Mouse (Mus musculus) T-cell, adult 2 months (primary cell): ENCODE measurements around the gene Gprin1.
"Not testable (repeated sequence)": the region's sequence is repeated elsewhere in the genome, so short reads cannot be mapped to it uniquely, and the experiment has no call there.

ENCODE experiments used
- DNase-seq: peaks from one replicate; pipeline ENCODE4 v3.0.0; 2022; ENCODE audit warnings: low spot score

Gprin1 gene

DNA sequence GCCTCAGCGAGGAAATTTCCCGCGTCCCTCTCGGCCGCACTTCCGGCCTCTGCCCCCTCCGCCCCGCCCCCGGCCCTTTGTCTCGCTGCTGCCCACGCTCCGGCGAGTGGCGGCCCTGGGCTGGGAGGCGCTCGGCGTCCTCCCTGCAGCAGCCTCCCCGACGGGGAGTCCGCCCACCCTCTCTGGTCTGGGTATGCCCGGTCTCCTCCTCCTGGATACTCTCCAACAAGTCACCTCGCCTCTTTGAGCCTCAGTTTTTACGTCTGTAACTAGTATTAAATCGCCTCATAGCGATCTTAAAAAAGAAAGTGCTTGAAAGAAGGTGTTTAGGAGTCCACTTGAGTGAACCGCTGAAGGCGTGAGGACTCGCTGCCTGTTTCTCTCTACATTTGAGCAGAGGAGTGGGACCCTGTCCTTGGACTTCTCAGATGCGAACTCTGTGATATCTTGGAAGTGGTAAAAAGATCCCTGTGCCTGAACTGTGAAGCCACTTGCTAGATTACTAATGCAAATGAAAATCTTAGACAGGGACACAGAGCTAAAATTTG is at the start of gene Gprin1:
Gene Gprin1, minus strand, starts transcription at position 11 of the 548 bp plus-strand sequence.
- no peak for DNase-seq

DNA sequence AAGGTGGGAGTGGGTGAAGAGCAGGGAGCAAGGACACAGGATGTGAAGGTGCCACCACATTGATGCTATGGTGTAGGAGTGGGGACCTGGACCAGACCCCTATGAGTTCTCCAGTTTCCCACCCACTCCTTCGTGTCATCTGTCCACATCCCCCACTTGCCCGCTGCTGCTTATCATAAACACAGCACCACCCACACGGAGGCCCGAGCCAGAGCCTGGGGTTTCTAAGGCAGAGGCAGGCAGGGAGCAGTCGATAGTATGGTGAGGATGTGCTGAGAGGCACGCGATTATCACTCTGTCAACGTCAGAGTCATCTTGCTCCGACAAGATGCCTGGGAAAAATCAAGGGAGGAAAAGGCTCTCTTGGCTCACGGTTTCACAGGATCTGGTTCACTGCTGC is 49.1 kb upstream of the Gprin1 start:
- DNase-seq, result no peak

DNA sequence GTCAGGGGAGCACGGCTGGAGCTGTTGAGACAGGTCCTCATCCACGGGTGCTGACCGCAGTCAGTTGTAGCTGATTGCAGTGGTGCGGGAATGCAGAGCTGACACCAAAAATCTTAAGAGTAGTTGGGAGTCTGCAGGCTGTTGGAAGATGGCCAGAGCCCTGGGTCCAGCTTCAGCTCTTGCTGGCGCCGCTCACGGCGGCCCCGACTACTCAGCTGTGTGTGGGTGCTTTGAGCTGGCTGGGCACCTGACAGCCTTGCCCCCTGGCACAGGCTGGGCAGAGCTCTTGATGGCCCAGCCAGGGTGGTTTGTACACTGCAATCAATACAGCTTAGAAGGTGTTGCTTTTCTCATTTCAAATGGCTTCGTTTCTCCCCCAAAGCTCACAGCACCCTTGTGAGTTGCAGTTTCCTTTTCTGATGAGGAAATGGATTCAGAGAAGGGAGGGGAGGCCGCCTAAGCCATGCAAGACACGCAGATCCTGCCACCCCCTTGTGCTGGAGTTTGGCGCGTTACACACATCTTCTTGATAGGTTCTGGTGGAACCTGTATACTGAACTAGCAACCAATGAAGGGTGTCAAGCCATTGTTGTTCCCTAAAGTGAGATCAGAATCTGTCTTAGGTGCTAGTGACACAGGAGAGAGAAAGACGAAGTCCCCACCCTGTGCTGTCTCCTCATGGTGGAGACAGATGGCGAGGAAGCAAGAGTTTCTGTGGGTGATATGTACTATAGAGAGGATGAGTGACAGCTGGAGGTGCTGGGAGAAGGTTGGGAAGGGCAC is 48.4 kb upstream of the Gprin1 start:
- no peak for DNase-seq

DNA sequence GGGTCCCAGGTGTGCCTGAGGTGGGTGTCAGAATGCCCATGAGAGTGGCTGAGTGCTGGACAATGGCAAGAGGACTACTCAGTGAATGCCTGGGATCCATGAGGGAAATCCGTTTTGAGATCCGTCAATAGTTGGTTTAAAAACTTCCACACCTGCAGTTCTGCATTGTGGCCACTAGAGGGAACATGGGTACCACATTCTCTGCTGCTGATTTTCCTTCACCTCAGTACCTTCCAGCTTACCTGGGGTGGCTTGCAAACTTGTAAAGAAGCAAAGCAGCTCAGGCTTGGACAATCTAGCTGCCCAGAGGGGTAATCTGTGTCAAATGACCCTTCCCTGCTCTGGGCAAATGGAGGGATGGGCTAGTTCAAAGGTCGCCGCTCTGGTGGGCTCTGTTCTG is 47.7 kb upstream of the Gprin1 start:
- peak; percentile 24 for DNase-seq

DNA sequence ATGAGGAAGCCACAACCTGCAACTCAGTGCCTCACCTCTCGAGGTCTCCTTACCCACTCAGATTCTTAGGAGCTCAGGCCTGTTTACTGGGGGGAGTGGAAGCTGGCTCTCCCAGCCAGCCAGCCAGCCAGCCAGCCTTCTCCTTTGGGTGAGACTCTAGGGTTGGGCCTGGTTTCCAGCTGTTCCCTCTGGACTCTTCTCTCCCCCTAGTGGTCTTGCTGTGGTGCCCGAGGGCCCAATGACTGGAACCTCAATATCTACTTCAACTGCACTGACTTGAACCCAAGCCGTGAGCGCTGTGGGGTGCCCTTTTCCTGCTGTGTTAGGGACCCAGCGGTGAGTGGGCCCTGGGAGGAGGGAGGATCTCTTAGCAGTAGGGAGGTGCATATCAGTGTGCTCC is 45.2 kb upstream of the Gprin1 start:
- DNase-seq, result no peak

DNA sequence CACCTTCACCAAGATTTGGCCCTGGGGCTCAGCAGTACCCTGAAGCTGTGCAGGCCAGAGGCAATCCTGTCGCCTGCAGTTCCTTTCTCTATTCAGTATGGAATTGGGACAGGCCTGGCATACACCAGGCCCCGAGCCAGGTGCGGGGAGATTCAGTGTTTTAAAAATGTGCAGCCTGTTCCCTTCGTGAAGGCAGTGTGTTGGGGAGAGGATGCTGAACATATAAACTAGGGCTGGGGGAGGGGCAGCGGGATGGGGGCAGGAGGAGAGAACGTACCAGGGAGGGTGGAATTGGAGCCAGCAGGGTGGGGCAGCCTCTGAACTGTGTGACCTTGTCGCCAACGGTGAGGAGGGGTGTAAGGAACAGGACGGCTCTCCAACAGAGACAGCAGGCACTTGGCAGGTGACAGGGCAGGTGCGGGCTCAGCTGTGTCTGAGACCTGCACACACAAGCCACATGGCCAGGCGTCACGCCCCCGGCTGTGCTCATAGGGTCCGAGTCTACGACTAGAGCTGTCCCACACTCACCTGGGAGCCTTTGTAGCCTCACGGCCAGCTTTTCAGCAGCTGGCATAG is 44.4 kb upstream of the Gprin1 start:
- no peak for DNase-seq

DNA sequence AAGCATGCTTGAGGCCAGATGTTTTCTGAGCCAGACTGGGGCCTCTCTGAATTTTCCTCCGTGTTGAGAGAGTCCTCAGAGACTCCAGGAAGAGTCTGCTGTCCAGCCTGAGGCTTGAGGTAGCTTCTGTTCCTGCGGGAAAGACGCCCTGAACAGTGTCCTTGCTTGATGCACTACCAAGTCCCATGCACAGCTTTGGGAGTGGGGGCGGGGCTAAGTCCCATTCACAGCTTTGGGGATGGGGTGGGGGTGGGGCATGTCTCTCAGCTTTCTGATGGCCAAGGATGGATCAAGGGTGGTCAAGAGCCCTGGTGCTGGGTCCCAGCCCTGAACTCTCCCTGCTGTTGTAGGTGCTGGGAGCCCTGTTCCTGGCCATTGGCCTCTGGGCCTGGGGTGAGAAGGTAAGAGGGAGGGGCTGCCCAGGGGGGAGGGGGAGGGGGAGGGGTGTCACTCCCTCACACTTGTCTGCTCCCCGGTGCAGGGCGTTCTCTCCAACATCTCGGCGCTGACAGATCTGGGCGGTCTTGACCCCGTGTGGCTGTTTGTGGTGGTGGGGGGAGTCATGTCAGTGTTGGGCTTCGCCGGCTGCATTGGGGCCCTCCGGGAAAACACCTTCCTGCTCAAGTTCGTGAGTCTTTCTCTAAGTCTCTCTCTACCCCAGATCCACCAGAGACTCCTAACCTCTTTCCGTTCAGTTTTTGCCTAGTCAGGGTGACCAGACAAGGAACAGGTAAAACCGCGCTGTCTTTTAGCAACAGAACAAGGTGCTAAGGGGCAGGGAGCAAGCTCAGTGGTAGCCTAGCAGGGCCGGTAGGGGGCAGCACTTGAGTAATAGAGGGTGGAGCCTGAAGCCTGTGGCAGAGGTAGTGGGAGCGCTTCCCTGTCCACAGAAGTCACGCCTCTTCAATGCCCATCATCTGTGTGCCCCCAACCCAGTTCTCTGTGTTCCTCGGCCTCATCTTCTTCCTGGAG is 42.9 kb upstream of the Gprin1 start:
- peak; percentile 8 for DNase-seq

DNA sequence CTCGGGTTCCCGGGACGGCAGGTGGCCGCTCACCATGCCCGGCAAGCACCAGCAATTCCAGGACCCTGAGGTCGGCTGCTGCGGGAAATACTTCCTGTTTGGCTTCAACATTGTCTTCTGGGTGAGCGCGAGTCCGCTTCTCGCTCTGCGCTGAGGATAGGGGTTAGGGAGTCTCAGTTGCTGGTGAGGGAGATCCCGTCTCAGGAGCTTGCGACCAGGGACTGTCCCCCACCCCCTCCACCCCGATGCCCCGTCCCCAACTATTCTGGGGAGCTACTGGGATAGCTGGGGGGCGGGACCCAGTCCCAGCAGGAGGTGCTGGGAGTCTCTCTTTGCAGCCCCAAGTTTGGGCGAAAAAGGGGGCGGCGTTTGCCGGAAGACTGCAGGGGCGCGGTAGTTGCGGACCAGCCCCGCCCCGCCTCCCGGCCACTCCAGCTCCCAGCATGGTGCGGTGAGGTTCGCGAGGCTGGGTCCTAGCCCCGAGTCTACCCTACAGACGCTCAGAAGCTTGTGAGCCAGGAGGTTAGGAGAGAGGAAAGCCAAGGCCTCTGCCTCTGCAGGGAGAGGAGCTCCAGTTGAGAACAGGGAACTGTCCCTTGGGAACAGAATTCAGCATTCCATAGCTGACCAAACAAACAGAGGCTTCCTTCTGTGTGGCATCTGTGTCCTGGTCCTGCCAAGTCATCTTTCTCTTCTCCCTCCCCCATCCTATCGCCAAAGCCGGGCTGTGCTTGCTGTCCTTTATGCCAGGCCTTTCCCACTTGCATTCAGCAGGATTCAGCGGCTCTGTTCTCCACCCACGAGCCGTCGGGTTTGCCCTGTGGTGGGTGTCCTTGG is 40.1 kb upstream of the Gprin1 start:
- DNase-seq, result no peak

DNA sequence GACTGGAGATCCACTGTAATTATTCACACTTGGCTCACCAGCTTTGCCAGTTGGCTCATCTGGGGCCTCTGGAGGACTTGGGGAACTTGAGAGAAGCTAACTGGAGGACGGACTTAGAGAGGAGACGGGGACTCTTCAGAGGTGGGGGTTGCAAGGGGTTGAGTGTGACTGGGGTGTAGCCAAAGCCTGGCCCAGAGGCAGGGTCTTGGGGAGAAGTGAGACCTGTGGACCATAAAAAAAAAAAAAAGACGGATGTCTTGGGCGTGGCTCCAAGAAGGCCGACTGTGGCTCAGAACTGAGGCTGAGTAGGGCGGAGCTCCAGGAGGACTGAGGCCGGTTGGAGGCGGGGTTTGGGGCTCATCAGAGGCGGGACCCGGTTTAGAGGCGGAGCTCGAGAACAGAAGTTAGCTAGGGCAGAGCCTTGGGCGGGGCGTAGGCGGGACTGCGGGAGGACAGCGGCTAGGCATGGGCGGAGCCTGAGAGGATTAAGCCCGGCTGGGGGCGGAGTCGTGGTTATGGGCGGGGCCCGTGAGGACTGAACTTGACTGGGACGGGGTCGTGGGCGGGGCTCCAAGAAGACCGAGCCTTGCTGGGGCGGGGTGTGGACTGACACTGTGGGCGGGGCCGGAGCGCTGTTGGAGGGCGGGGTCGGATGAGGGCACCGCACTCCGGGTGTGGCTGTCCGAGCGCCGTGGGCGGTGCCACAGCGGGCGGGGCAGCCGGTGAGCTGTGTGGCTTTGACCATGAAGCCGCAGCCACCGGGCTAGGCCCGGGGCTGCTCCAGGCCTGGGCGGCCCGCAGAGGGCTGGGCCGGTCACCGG is 39.3 kb upstream of the Gprin1 start, which contains the start of gene Tspan17:
Gene Tspan17, plus strand, starts transcription at position 638 of the 821 bp plus-strand sequence.
- peak; percentile 79 for DNase-seq

DNA sequence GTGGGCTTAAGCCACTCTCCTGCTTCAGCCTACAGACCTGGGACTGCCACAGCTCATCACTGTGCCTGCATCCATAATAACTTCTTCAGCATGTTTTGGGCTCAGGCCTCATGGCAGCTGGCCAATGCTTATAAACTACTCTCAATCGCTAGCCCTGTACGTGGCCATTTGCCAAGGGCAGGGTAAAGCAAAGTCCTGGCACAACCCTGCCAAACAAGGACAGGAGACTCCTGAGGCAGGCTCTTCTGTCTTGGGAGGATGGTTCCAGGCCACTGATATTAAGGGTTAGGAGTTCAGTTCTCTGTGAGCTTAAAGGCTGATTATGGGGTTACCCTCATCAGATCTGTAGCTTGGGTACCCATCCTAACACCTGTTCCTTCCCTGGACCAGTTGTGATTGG is 37.9 kb upstream of the Gprin1 start:
- DNase-seq, result not testable (repeated sequence)

DNA sequence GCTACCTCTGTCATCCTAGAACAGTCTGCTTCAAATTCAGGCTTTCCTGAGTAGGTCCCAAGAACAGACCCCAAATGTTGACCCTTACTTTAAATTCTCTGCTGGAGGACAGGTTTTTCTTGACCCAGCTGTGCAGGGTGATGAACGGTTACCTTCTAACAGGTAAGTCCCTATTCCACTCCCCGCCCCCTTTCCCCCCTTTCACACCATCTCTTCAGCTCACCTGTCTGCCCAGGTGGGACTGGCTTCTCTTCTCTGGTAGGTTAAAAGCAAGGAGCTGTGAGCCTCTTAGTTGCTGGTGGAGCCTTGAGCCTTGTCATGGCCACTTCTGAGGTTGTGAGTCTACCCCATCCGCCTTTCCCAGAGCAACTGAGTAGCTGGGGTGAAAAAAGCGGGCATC is 34.0 kb upstream of the Gprin1 start, which contains the start of gene Eif4e1b:
Gene Eif4e1b, plus strand, starts transcription at position 301 of the 400 bp plus-strand sequence.
- DNase-seq, result no peak

DNA sequence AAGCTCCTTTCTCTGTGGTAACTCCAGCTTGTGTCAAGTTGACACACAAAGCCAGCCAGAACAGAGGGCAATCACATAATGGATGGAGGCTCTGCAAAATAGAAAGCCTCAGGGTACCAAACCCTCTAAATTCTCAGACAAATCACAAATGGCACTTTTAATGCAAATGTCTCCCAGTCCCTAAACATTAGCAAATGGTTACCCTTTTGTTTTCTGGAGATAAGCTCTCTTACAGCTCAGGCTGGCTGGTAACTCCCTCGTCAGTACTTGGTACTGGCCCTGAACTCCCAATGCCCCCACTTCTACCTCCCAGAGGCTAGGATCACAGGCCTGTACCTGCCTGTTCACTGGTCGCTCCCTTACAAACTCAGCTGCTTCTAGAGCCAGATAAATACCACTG is 33.6 kb upstream of the Gprin1 start:
- DNase-seq, result no peak

DNA sequence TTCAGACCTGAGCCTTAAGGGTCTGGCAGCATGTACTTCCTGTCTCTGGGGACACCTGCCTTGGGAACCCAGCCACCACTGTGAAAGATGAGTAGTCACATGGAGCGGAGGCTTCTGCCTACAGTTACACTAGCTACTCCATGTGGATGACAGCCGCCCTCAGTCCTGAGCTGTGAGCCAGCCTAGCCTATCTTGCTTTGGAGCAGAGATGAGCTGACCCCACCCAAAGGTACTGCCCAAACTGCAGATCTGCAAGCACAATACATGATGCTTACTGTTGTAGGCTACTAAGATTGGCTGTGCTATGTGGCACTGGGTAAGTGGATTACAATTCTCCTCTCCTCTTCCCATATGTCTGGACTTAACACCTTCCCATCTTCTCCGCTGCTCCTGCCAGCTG is 31.4 kb upstream of the Gprin1 start:
- no peak for DNase-seq

DNA sequence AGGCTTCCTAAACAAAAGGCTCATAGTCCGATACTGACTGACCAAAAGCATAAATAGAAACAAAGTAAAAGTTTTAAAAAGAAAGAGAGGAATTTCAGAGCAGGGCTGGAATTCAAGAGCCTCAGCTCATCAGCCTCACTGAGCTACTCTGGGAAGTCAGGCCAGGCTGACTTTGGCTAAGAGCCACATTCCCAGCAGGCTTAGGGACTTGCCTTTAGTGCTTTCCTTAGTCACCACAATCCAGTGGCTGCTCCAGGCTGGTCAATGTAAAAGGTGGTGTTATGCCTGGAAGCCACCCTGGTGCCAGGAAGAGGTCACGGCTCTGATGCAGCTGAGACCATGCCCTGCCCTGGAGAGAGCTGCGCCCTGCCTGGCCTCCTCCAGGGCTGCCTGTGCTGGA is 30.9 kb upstream of the Gprin1 start:
- no peak for DNase-seq

DNA sequence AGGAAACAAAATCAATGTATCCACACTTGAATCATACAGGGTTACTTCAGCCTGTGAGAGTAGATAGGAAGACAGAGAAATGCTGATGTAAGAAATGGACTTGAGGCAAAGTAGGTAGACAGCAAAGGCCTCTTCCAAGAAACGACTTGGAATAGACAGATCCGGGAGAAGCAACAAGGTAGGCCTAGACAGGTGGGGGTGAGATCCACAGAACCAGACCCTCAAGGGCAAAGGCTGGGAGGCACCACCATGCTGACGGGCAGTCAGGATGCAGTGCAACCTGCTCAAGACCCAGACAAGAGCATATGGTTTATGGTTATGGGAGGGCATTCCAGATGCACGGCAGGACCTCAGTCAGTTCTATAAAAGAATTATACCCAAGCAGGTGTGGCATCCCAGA is 17.3 kb upstream of the Gprin1 start:
- no peak for DNase-seq

DNA sequence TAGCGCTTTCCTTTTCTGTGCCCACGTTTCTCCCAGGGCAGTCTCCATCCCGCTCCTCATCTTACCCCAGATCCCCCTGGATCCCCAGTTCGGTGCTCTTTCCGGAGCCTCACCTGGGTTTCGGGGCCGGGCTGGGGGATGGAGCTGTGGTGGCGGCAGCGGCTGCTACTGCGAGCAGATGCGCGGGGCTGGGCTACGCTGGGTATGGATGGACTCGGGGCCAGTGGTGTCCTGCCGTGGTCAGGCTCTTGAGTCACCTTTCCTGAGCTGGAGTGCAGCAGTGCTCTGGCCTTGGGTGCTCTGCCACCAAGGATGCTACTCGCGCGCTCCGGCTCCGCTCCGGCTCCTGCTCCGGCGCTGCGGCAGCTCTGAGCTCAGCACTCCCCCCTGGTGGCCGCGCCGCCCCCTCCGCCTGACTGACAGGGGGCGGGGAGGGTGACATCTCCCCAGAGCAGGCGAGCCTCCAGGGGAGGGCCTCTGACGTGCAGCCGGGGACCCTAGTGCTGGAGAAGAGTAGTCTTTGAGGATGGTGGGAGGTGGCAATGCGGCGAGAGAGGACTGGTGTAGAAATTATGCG is 16.6 kb upstream of the Gprin1 start, which contains the start of gene Sncb:
Gene Sncb, minus strand, starts transcription at position 404 of the 577 bp plus-strand sequence.
- peak; percentile 61 for DNase-seq

DNA sequence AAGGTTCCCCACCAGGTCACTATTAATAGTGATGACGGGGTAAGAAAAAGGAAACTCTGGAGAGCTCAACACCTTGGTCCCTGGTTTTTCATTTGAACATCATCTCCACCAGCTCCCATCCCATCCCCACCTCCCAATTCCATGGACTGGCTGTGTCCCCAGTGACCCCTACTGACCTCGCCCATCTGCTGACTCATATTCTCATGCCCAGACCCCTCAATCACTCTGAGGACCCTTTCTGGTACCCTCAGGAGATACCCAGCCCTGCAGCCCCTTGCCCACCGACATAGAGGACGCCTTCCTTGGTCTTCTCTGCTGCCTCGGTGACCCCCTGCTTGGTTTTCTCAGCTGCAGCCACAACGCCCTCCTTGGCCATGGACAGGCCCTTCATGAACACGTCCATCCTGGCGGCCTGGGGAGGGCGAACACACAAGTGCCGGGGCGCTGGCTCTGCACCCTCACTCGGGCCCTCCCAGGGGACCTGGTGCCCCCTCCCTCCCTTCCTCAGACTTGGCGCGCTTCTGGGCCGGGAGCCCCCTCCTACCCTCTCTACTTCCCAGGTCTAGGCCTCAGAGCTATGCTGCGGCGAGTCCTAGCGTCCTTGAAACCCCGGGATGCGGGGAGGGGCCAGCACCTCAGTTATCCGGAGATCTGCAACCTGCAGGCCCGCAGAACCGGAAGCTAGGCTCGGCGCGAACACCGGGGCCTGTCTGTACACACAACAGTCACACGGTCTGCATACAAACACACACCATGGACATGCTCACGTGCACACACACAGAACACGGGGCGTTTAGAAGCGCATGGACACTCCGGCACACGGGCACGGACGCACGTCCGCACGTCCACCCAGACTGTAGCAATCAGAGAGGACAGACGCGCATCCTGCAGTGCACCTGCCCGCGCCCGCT is 15.9 kb upstream of the Gprin1 start:
- no peak for DNase-seq

DNA sequence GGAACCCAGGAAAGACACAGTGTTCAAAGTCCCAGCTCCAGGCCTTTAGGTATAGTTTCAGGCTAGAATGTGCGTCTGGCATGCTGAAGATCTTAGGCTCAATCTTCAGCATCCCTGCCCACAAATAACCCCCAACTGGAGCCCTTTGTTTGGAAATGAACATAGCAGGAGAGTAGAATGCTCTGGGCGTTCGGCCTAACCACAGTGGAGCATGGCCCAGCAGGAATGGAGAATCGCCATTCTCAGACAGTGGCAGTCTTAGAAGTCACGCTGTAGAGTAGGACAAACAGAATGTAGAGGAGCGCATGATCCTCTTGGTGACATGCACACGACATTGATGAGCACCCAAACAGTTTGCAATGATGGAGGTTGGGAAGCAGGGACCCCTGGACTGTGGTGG is 11.2 kb upstream of the Gprin1 start:
- DNase-seq, result no peak
